Mouse (Mus musculus): ENCODE data around the gene Elf5.

- no peak for TF ChIP-seq CTCF (IDR thresholded peaks at IDR 0.05; ENCODE audit: low read depth, low read length)
- TF ChIP-seq POLR2A (IDR thresholded peaks at IDR 0.05; ENCODE audit: borderline replicate concordance, low read depth, low read length): no peak
Measured at GRCm38 (mm10) chr2:103388311-103388710, 23.2 kb upstream of the Elf5 start.
